Mouse (Mus musculus) CH12.LX (cell line): ENCODE results near the gene Ppfibp2. TPM values are rescaled to one million over a fixed set of nuclear protein-coding genes. Genes with fewer than 3 reads are reported as not detected.

Experiments
- DNase-seq: peaks from one replicate; pipeline ENCODE4 v3.0.0-alpha.2; 2013; ENCODE audit errors: extremely low read depth
- H3K27ac ChIP-seq: 2 replicates; pipeline ENCODE4 v1.5.1; 2012; ENCODE audit warnings: low read depth, mild to moderate bottlenecking, control low read depth, moderate library complexity; ENCODE audit not compliant: insufficient read depth
- H3K27me3 ChIP-seq: replicated peaks from 2 replicates; pipeline ENCODE3; 2012; ENCODE audit warnings: inconsistent platforms
- H3K36me3 ChIP-seq, 2 experiments: replicated peaks in 1 of 2; 2 replicates each; pipeline versions ENCODE3 to v1.6.1; 2012; ENCODE audit warnings: inconsistent platforms in 1 of 2, low read length in 1 of 2, mild to moderate bottlenecking in 1 of 2, mixed read lengths in 1 of 2, moderate library complexity in 1 of 2; ENCODE audit not compliant: control insufficient read depth in 1 of 2, insufficient read depth in 1 of 2
- H3K4me1 ChIP-seq, 2 experiments: 2 replicates each; pipeline ENCODE4 v1.6.1; 2012; ENCODE audit warnings: inconsistent platforms in 1 of 2, moderate library complexity in 1 of 2; ENCODE audit not compliant: insufficient read depth in 2 of 2, control insufficient read depth in 1 of 2
- H3K4me2 ChIP-seq: 2 replicates; pipeline ENCODE4 v1.6.1; 2012; ENCODE audit warnings: low read depth, mild to moderate bottlenecking, control low read depth; ENCODE audit not compliant: poor library complexity, insufficient read depth, severe bottlenecking
- H3K4me3 ChIP-seq, 3 experiments: fragments of 150-350 bp in 1 of 3; sonication (generic) in 1 of 3; replicated peaks in 1 of 3; 2 replicates each; pipeline versions ENCODE3 to v1.5.1; 2011 to 2012; ENCODE audit warnings: low read depth in 2 of 3, low read length in 2 of 3, mild to moderate bottlenecking in 2 of 3, moderate library complexity in 2 of 3, control low read depth in 1 of 3, improper control_type of control experiment in 1 of 3, inconsistent platforms in 1 of 3, mixed read lengths in 1 of 3; ENCODE audit not compliant: poor library complexity in 1 of 3
- H3K79me2 ChIP-seq: replicated peaks from 2 replicates; pipeline ENCODE4 v1.6.1; 2012; ENCODE audit warnings: mild to moderate bottlenecking, moderate library complexity; ENCODE audit not compliant: control insufficient read depth, poor library complexity, insufficient read depth, severe bottlenecking; ENCODE audit errors: extremely low read depth
- H3K9ac ChIP-seq: 2 replicates; pipeline ENCODE4 v1.6.1; 2012; ENCODE audit warnings: low read depth, mild to moderate bottlenecking, control low read depth, moderate library complexity; ENCODE audit not compliant: insufficient read depth
- H3K9me3 ChIP-seq: replicated peaks from 2 replicates; pipeline ENCODE3; 2012; ENCODE audit warnings: low read length, inconsistent platforms, mixed read lengths
- BHLHE40 ChIP-seq: IDR thresholded peaks from 2 replicates; pipeline ENCODE4 v1.6.1; 2011; ENCODE audit warnings: mild to moderate bottlenecking, low read depth, low read length, improper control_type of control experiment
- CHD1 ChIP-seq: IDR thresholded peaks from 2 replicates; pipeline ENCODE4 v1.6.1; 2012; ENCODE audit warnings: low read depth, low read length, improper control_type of control experiment, inconsistent platforms
- CHD2 ChIP-seq: IDR thresholded peaks from 2 replicates; pipeline ENCODE4 v1.6.1; 2011; ENCODE audit warnings: low read length, improper control_type of control experiment
- CTCF ChIP-seq, 2 experiments: IDR thresholded peaks in 1 of 2; conservative IDR thresholded peaks in 1 of 2; 2 replicates each; pipeline ENCODE4 v1.5.1; 2011 to 2012; ENCODE audit warnings: low read depth in 2 of 2, low read length in 2 of 2, improper control_type of control experiment in 1 of 2, inconsistent platforms in 1 of 2, mild to moderate bottlenecking in 1 of 2, moderate library complexity in 1 of 2
- E2F4 ChIP-seq: IDR thresholded peaks from 2 replicates; pipeline ENCODE4 v1.6.1; 2011; ENCODE audit warnings: low read depth, low read length, improper control_type of control experiment; ENCODE audit not compliant: insufficient replicate concordance
- ELF1 ChIP-seq: IDR thresholded peaks from 2 replicates; pipeline ENCODE4 v1.6.1; 2014; ENCODE audit warnings: low read depth, mild to moderate bottlenecking, inconsistent platforms, low read length, improper control_type of control experiment
- EP300 ChIP-seq: IDR thresholded peaks from 2 replicates; pipeline ENCODE4 v1.6.1; 2011; ENCODE audit warnings: low read length, improper control_type of control experiment
- IRF4 ChIP-seq: IDR thresholded peaks from 2 replicates; pipeline ENCODE4 v1.6.1; 2014; ENCODE audit warnings: low read depth, mild to moderate bottlenecking, inconsistent platforms, low read length, improper control_type of control experiment
- JUND ChIP-seq: conservative IDR thresholded peaks from 2 replicates; pipeline ENCODE4 v1.6.1; 2011; ENCODE audit warnings: low read depth, low read length, improper control_type of control experiment
- KAT2A ChIP-seq: IDR thresholded peaks from 2 replicates; pipeline ENCODE4 v1.6.1; 2012; ENCODE audit warnings: low read length, improper control_type of control experiment, inconsistent platforms; ENCODE audit not compliant: insufficient replicate concordance
- MAFK ChIP-seq: IDR thresholded peaks from 2 replicates; pipeline ENCODE4 v1.6.1; 2011; ENCODE audit warnings: low read length, improper control_type of control experiment; ENCODE audit not compliant: insufficient replicate concordance
- MAX ChIP-seq: IDR thresholded peaks from 2 replicates; pipeline ENCODE4 v1.6.1; 2011; ENCODE audit warnings: low read length, improper control_type of control experiment
- MAZ ChIP-seq: IDR thresholded peaks from 2 replicates; pipeline ENCODE4 v1.6.1; 2012; ENCODE audit warnings: low read depth, mild to moderate bottlenecking, inconsistent platforms, low read length, improper control_type of control experiment, moderate library complexity
- MEF2A ChIP-seq: IDR thresholded peaks from 2 replicates; pipeline ENCODE4 v1.6.1; 2014; ENCODE audit warnings: low read depth, mild to moderate bottlenecking, inconsistent platforms, low read length, improper control_type of control experiment, borderline replicate concordance
- MXI1 ChIP-seq: IDR thresholded peaks from 2 replicates; pipeline ENCODE4 v1.6.1; 2011; ENCODE audit warnings: mild to moderate bottlenecking, low read depth, low read length, improper control_type of control experiment
- MYC ChIP-seq: IDR thresholded peaks from 2 replicates; pipeline ENCODE4 v1.6.1; 2011; ENCODE audit warnings: low read depth, mild to moderate bottlenecking, improper control_type of control experiment, low read length
- NELFE ChIP-seq: IDR thresholded peaks from 2 replicates; pipeline ENCODE4 v1.6.1; 2011; ENCODE audit warnings: low read depth, low read length, improper control_type of control experiment
- PAX5 ChIP-seq: IDR thresholded peaks from 2 replicates; pipeline ENCODE4 v1.6.1; 2012; ENCODE audit warnings: low read length, inconsistent platforms, mixed read lengths
- POLR2A ChIP-seq: IDR thresholded peaks from 2 replicates; pipeline ENCODE4 v1.6.1; 2011; ENCODE audit warnings: low read depth, mild to moderate bottlenecking, improper control_type of control experiment, low read length
- POLR2AphosphoS2 ChIP-seq: IDR thresholded peaks from 2 replicates; pipeline ENCODE4 v1.6.1; 2011; ENCODE audit warnings: low read depth, low read length, improper control_type of control experiment
- RAD21 ChIP-seq: IDR thresholded peaks from 2 replicates; pipeline ENCODE4 v1.6.1; 2011; ENCODE audit warnings: low read depth, mild to moderate bottlenecking, low read length, improper control_type of control experiment, moderate library complexity
- RCOR1 ChIP-seq: conservative IDR thresholded peaks from 2 replicates; pipeline ENCODE4 v1.6.1; 2012; ENCODE audit warnings: low read depth, mild to moderate bottlenecking, inconsistent platforms, low read length, improper control_type of control experiment
- SIN3A ChIP-seq: IDR thresholded peaks from 2 replicates; pipeline ENCODE4 v1.6.1; 2012; ENCODE audit warnings: low read length, improper control_type of control experiment, inconsistent platforms
- SMC3 ChIP-seq: IDR thresholded peaks from 2 replicates; pipeline ENCODE4 v1.6.1; 2011; ENCODE audit warnings: low read depth, low read length, improper control_type of control experiment
- TBP ChIP-seq: conservative IDR thresholded peaks from 2 replicates; pipeline ENCODE4 v1.6.1; 2011; ENCODE audit warnings: low read depth, low read length, improper control_type of control experiment
- TCF12 ChIP-seq: IDR thresholded peaks from 2 replicates; pipeline ENCODE4 v1.6.1; 2014; ENCODE audit warnings: low read depth, mild to moderate bottlenecking, inconsistent platforms, low read length, improper control_type of control experiment
- UBTF ChIP-seq: IDR thresholded peaks from 2 replicates; pipeline ENCODE4 v1.6.1; 2012; ENCODE audit warnings: low read depth, mild to moderate bottlenecking, inconsistent platforms, low read length, improper control_type of control experiment, moderate library complexity
- USF1 ChIP-seq: IDR thresholded peaks from 2 replicates; pipeline ENCODE4 v1.6.1; 2014; ENCODE audit warnings: low read depth, mild to moderate bottlenecking, inconsistent platforms, low read length, improper control_type of control experiment
- USF2 ChIP-seq: conservative IDR thresholded peaks from 2 replicates; pipeline ENCODE4 v1.6.1; 2011; ENCODE audit warnings: low read depth, low read length, improper control_type of control experiment
- ZC3H11A ChIP-seq: IDR thresholded peaks from 2 replicates; pipeline ENCODE4 v1.6.1; 2012; ENCODE audit warnings: low read depth, mild to moderate bottlenecking, inconsistent platforms, low read length, improper control_type of control experiment
- ZKSCAN1 ChIP-seq: IDR thresholded peaks from 2 replicates; pipeline ENCODE4 v1.6.1; 2012; ENCODE audit warnings: low read depth, inconsistent platforms, low read length, improper control_type of control experiment, borderline replicate concordance
- ZNF384 ChIP-seq: IDR thresholded peaks from 2 replicates; pipeline ENCODE4 v1.6.1; 2012; ENCODE audit warnings: low read depth, low read length, improper control_type of control experiment, inconsistent platforms
- dilution Hi-C: fragments of 300-500 bp; cut with MboI; formaldehyde crosslinking; loops from 2 replicates; pipeline ENCODE4 v1.14.3; 2020; ENCODE audit warnings: low sequenced_read_pairs; ENCODE audit not compliant: extremely low pct_unique_long_range_greater_than_20kb, extremely low pct_ligation_motif_present
- in situ Hi-C: fragments of 300-500 bp; cut with MboI; formaldehyde crosslinking; loops from 3 replicates; pipeline ENCODE4 v1.14.3; 2019; ENCODE audit warnings: low sequenced_read_pairs, low pct_ligation_motif_present, low pct_unique_long_range_greater_than_20kb, mixed read lengths
- polyA plus RNA-seq: library from polyadenylated mRNA; unstranded; fragments of >175 nt; gene quantifications from 2 replicates; pipeline ENCODE4 v1.2.1, GENCODE M21; 2012; ENCODE audit warnings: low read depth; ENCODE audit not compliant: insufficient read length
- total RNA-seq, 2 experiments: library from RNA; depleted of rRNA; stranded (reverse); fragments of 300-350 nt in 1 of 2; fragments of >200 nt in 1 of 2; gene quantifications; 2 replicates each; pipeline ENCODE4 v1.2.3; 2012 to 2014

Ppfibp2 gene
- total and polyA plus RNA-seq, 3 experiments, result 30.2 to 40.3 (median 40.2) TPM

- peak; percentile 73 for DNase-seq
- H3K79me2 ChIP-seq, result peaks cover 3% of the 10 kb centered on the region
- H3K4me2 ChIP-seq, result no peak overlapping the region
- H3K27ac ChIP-seq, result no peak overlapping the region
- dilution Hi-C loops (no loop called here), in situ Hi-C loops (no loop called here)
- H3K9ac ChIP-seq, result no peak overlapping the region
- peak; percentile 76 to 94 for TF ChIP-seq CTCF (conservative IDR thresholded peaks at IDR 0.05 in 1 of 2, IDR thresholded peaks at IDR 0.05 in 1 of 2; ENCODE audit: low read depth in 2 of 2, low read length in 2 of 2)
- 0 out of 2 replicates have a peak, but pooled peaks have one; percentile 19 for TF ChIP-seq MAX
- TF ChIP-seq RAD21, result peak; percentile 91
- no peak for TF ChIP-seq MYC
- TF ChIP-seq SIN3A, result no peak
- no peak for TF ChIP-seq POLR2A
- no peak for TF ChIP-seq E2F4
- TF ChIP-seq UBTF, result no peak
- TF ChIP-seq BHLHE40, result no peak
- TF ChIP-seq MAFK, result no peak
- TF ChIP-seq TBP, result no peak
- no peak for TF ChIP-seq USF1
- TF ChIP-seq CHD1, result no peak
- no peak for TF ChIP-seq JUND
- no peak for TF ChIP-seq CHD2
- TF ChIP-seq MAZ, result no peak
- no peak for TF ChIP-seq USF2
- no peak for TF ChIP-seq PAX5
- no peak for TF ChIP-seq POLR2AphosphoS2
- no peak for TF ChIP-seq RCOR1
- TF ChIP-seq SMC3, result peak; percentile 92
- no peak for TF ChIP-seq ZKSCAN1
- no peak for TF ChIP-seq MEF2A
- no peak for TF ChIP-seq EP300
- no peak for TF ChIP-seq IRF4
- TF ChIP-seq TCF12, result no peak
- TF ChIP-seq ELF1, result no peak
- no peak for TF ChIP-seq KAT2A
- no peak for TF ChIP-seq MXI1
- TF ChIP-seq ZNF384, result no peak
- peak; percentile 41 for TF ChIP-seq ZC3H11A
- TF ChIP-seq NELFE, result no peak
- TF ChIP-seq, all 38 proteins: peak for 5
- no peak overlapping the region for H3K4me3 ChIP-seq
- H3K36me3 ChIP-seq, result peaks cover 7 to 80% of the 10 kb centered on the region in 2 experiments
- H3K27me3 ChIP-seq, result no peaks in the 10 kb centered on the region
- peaks cover 34 to 98% of the 10 kb centered on the region in 2 experiments for H3K4me1 ChIP-seq
- no peaks in the 10 kb centered on the region for H3K9me3 ChIP-seq
These were observed 66.3 kb downstream of the Ppfibp2 start for GRCm38 (mm10) chr7:107661189-107661842.
